Mouse (Mus musculus): ENCODE measurements around the gene Med12l. TPM values are rescaled to one million over a fixed set of nuclear protein-coding genes. Genes with fewer than 3 reads are reported as not detected.

Med12l gene
- total and polyA plus RNA-seq, 2 experiments from 2014 or later: 2.1 to 19.2 TPM

GRCm38 (mm10) chr3:59234878-59235277, 229.3 kb downstream of the Med12l start:
- Histone ChIP-seq H3K27me3 (ENCODE audit: insufficient read depth, low read length) (no peaks in the 10 kb centered on the region), H3K27ac (ENCODE audit: low read depth, low read length) (no peak overlapping the region), H3K9me3 (ENCODE audit: low read length) (no peaks in the 10 kb centered on the region), H3K4me1 (ENCODE audit: insufficient read depth) (no peaks in the 10 kb centered on the region), H3K36me3 (ENCODE audit: insufficient read depth) (no peaks in the 10 kb centered on the region), H3K4me3 (ENCODE audit: low read depth, low read length) (no peak overlapping the region), H3K9ac (no peak overlapping the region), H3K4me2 (ENCODE audit: low read depth) (no peak overlapping the region)
- TF ChIP-seq CTCF (IDR thresholded peaks at IDR 0.05; ENCODE audit: low read depth): no peak
- 80% methylated on average over 5 of the region's 5 CpGs for WGBS
- ATAC-seq (no peak), DNase-seq (no peak)

- no peaks in the 10 kb centered on the region for H3K27me3 ChIP-seq (ENCODE audit: insufficient read depth, low read length)
- DNase-seq (no peak), ATAC-seq (no peak)
- H3K4me2 ChIP-seq (ENCODE audit: low read depth): no peak overlapping the region
- no peak overlapping the region for H3K4me3 ChIP-seq (ENCODE audit: low read depth, low read length)
- WGBS: 71% methylated on average over 6 of the region's 6 CpGs
- H3K27ac ChIP-seq (ENCODE audit: low read depth, low read length): no peak overlapping the region
- no peak overlapping the region for H3K9ac ChIP-seq
- no peak for TF ChIP-seq CTCF (IDR thresholded peaks at IDR 0.05; ENCODE audit: low read depth)
- H3K9me3 ChIP-seq (ENCODE audit: low read length): no peaks in the 10 kb centered on the region
- no peaks in the 10 kb centered on the region for H3K36me3 ChIP-seq (ENCODE audit: insufficient read depth)
- no peaks in the 10 kb centered on the region for H3K4me1 ChIP-seq (ENCODE audit: insufficient read depth)
Measured at GRCm38 (mm10) chr3:59243384-59243783, 237.8 kb downstream of the Med12l start.

- Histone ChIP-seq H3K9me3 (ENCODE audit: low read length) (no peaks in the 10 kb centered on the region), H3K4me1 (ENCODE audit: insufficient read depth) (no peaks in the 10 kb centered on the region), H3K4me3 (ENCODE audit: low read depth, low read length) (no peak overlapping the region), H3K27ac (ENCODE audit: low read depth, low read length) (no peak overlapping the region), H3K27me3 (ENCODE audit: insufficient read depth, low read length) (no peaks in the 10 kb centered on the region), H3K36me3 (ENCODE audit: insufficient read depth) (no peaks in the 10 kb centered on the region), H3K4me2 (ENCODE audit: low read depth) (no peak overlapping the region), H3K9ac (no peak overlapping the region)
- no peak for ATAC-seq
- no peak for DNase-seq
- WGBS: 89% methylated on average over 6 of the region's 6 CpGs
- TF ChIP-seq CTCF (IDR thresholded peaks at IDR 0.05; ENCODE audit: low read depth): no peak
Measured at GRCm38 (mm10) chr3:59248031-59248430, 242.4 kb downstream of the Med12l start.

- Histone ChIP-seq H3K4me2 (ENCODE audit: low read depth) (no peak overlapping the region), H3K4me1 (ENCODE audit: insufficient read depth) (no peaks in the 10 kb centered on the region), H3K9ac (no peak overlapping the region), H3K27me3 (ENCODE audit: insufficient read depth, low read length) (no peaks in the 10 kb centered on the region), H3K27ac (ENCODE audit: low read depth, low read length) (no peak overlapping the region), H3K4me3 (ENCODE audit: low read depth, low read length) (no peak overlapping the region), H3K9me3 (ENCODE audit: low read length) (no peaks in the 10 kb centered on the region), H3K36me3 (ENCODE audit: insufficient read depth) (no peaks in the 10 kb centered on the region)
- TF ChIP-seq CTCF (IDR thresholded peaks at IDR 0.05; ENCODE audit: low read depth): no peak
- 98% methylated on average over 1 of the region's 1 CpGs for WGBS
- ATAC-seq (no peak), DNase-seq (no peak)
Measured at GRCm38 (mm10) chr3:59250454-59250853, 244.8 kb downstream of the Med12l start.

GRCm38 (mm10) chr3:59257740-59258664, 252.4 kb downstream of the Med12l start:
- H3K4me1 ChIP-seq (ENCODE audit: insufficient read depth): 0 out of 2 replicates have a peak, but pooled peaks cover 2% of the 10 kb centered on the region
- WGBS: 87% methylated on average over 20 of the region's 20 CpGs
- no peak overlapping the region for H3K4me2 ChIP-seq (ENCODE audit: low read depth)
- DNase-seq: no peak
- TF ChIP-seq CTCF (IDR thresholded peaks at IDR 0.05; ENCODE audit: low read depth): no peak
- H3K27me3 ChIP-seq (ENCODE audit: insufficient read depth, low read length): no peaks in the 10 kb centered on the region
- ATAC-seq: no peak
- no peaks in the 10 kb centered on the region for H3K36me3 ChIP-seq (ENCODE audit: insufficient read depth)
- no peak overlapping the region for H3K9ac ChIP-seq
- no peak overlapping the region for H3K27ac ChIP-seq (ENCODE audit: low read depth, low read length)
- H3K4me3 ChIP-seq (ENCODE audit: low read depth, low read length): no peak overlapping the region
- no peaks in the 10 kb centered on the region for H3K9me3 ChIP-seq (ENCODE audit: low read length)

GRCm38 (mm10) chr3:59260745-59261144, 255.1 kb downstream of the Med12l start:
- H3K27ac ChIP-seq (ENCODE audit: low read depth, low read length): no peak overlapping the region
- H3K9me3 ChIP-seq (ENCODE audit: low read length): no peaks in the 10 kb centered on the region
- no peaks in the 10 kb centered on the region for H3K27me3 ChIP-seq (ENCODE audit: insufficient read depth, low read length)
- 74% methylated on average over 5 of the region's 5 CpGs for WGBS
- no peak overlapping the region for H3K9ac ChIP-seq
- peaks cover 7% of the 10 kb centered on the region for H3K36me3 ChIP-seq (ENCODE audit: insufficient read depth)
- no peak for TF ChIP-seq CTCF (IDR thresholded peaks at IDR 0.05; ENCODE audit: low read depth)
- no peak overlapping the region for H3K4me2 ChIP-seq (ENCODE audit: low read depth)
- H3K4me3 ChIP-seq (ENCODE audit: low read depth, low read length): no peak overlapping the region
- 0 out of 2 replicates have a peak, but pooled peaks cover 2% of the 10 kb centered on the region for H3K4me1 ChIP-seq (ENCODE audit: insufficient read depth)
- DNase-seq (no peak), ATAC-seq (no peak)

GRCm38 (mm10) chr3:59261709-59262472, 256.3 kb downstream of the Med12l start:
- Histone ChIP-seq H3K9ac (no peak overlapping the region), H3K27ac (ENCODE audit: low read depth, low read length) (no peak overlapping the region), H3K36me3 (ENCODE audit: insufficient read depth) (peaks cover 7% of the 10 kb centered on the region), H3K4me1 (ENCODE audit: insufficient read depth) (0 out of 2 replicates have a peak, but pooled peaks cover 2% of the 10 kb centered on the region), H3K9me3 (ENCODE audit: low read length) (no peaks in the 10 kb centered on the region), H3K27me3 (ENCODE audit: insufficient read depth, low read length) (no peaks in the 10 kb centered on the region), H3K4me3 (ENCODE audit: low read depth, low read length) (no peak overlapping the region), H3K4me2 (ENCODE audit: low read depth) (no peak overlapping the region)
- TF ChIP-seq CTCF (IDR thresholded peaks at IDR 0.05; ENCODE audit: low read depth): no peak
- 23% methylated on average over 9 of the region's 9 CpGs for WGBS
- ATAC-seq (no peak), DNase-seq (no peak)

Data from forebrain, postnatal 0 days (tissue).